Comparison of ENCODE assay signal across 8 mouse cellular contexts in the genomic region with DNA sequence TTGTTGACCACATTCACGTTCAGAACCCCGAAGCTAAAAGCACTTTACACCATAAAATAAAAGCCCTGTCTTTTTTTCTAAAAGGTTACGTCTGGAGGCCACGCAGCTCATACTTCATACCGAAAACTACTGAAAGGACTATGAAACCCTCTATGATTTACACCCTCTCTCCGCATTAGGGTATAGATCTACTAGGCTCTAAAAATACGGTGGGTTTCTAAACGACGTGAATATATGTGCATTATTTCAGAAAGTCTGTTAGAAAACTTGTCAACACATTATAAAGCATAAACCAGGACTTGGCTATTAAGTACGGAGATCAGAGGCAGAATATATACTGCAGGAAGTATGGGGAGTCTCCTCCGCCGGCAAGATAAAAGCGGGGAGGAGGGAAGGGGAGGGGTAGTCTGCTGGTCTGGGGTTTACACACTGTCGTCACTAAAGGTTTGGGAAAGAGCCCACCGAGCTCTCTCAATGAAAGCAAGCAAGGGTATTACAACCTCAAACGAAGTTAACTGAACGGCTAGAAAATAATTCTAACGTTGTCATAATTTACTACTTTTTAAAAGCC. TPM values are rescaled to one million over a fixed set of nuclear protein-coding genes. Genes with fewer than 3 reads are reported as not detected.
DNase-seq lines count a peak whose midpoint lies in the region; ATAC-seq and TF ChIP-seq lines count a peak whose summit lies in the region.

No protein-coding gene starts in this region.

- WGBS in lung, postnatal 0 days, result 2% methylated on average over 18 of the region's 18 CpGs
- WGBS in hindbrain, embryonic 10.5 days, result under 1% methylated on average over 18 of the region's 18 CpGs
- 4% methylated on average over 18 of the region's 18 CpGs for WGBS in kidney, adult 2 months

- H3K27me3 ChIP-seq in lung, postnatal 0 days (replicated peaks; ENCODE audit: insufficient read depth, low read length), result peaks cover 23% of the 10 kb centered on the region
- H3K27me3 ChIP-seq in hindbrain, embryonic 10.5 days (ENCODE audit: insufficient read depth, poor library complexity, severe bottlenecking), result peaks cover 55% of the 10 kb centered on the region
- peaks cover 18% of the 10 kb centered on the region for H3K27me3 ChIP-seq in kidney, adult 2 months (replicated peaks; ENCODE audit: control insufficient read depth, insufficient read depth, low read length)

- no peak overlapping the region for H3K4me2 ChIP-seq in lung, postnatal 0 days (replicated peaks; ENCODE audit: low read depth, low read length)

- ATAC-seq in lung, postnatal 0 days, result no peak

- no peak for TF ChIP-seq POLR2A in kidney, adult 2 months (IDR thresholded peaks at IDR 0.05; ENCODE audit: low read depth, low read length)

- no peak for DNase-seq in lung, postnatal 0 days (ENCODE audit: low spot score)
- no peak for DNase-seq in lung, postnatal 14 days
- peak; percentile 32 for DNase-seq in hindbrain, embryonic 10.5 days (ENCODE audit: low spot score)
- DNase-seq in mesoderm, embryonic 11.5 days (ENCODE audit: low read depth, low spot score), result peak; percentile 71
- DNase-seq in thymus, postnatal 36 days, result peak; percentile 31 to 51
- no peak for DNase-seq in kidney, postnatal 36 days
- DNase-seq in kidney, adult 2 months, result no peak
- DNase-seq in cerebellum, adult 11 months, result no peak

- no peak for TF ChIP-seq CTCF in lung, postnatal 0 days (IDR thresholded peaks at IDR 0.05)
- no peak for TF ChIP-seq CTCF in kidney, adult 2 months (conservative IDR thresholded peaks at IDR 0.05; ENCODE audit: insufficient read depth, insufficient read length, low read depth, low read length)

- H3K9ac ChIP-seq in lung, postnatal 0 days (replicated peaks; ENCODE audit: low read depth), result no peak overlapping the region

- peaks cover 3% of the 10 kb centered on the region; the same call in 1 of the 2 replicates for H3K4me1 ChIP-seq in lung, postnatal 0 days (ENCODE audit: insufficient read depth, low read depth, low read length)
- H3K4me1 ChIP-seq in hindbrain, embryonic 10.5 days (replicated peaks), result peaks cover 39% of the 10 kb centered on the region
- no peaks in the 10 kb centered on the region for H3K4me1 ChIP-seq in kidney, adult 2 months (ENCODE audit: control insufficient read depth, insufficient read depth, low read length)

- no peak for TF ChIP-seq EP300 in lung, postnatal 0 days (IDR thresholded peaks at IDR 0.05)

- H3K36me3 ChIP-seq in lung, postnatal 0 days (ENCODE audit: insufficient read depth, low read length), result no peaks in the 10 kb centered on the region
- H3K36me3 ChIP-seq in hindbrain, embryonic 10.5 days, result no peaks in the 10 kb centered on the region
- H3K36me3 ChIP-seq in kidney, adult 2 months (ENCODE audit: control insufficient read depth, insufficient read depth, low read length), result no peaks in the 10 kb centered on the region

- H3K4me3 ChIP-seq in lung, postnatal 0 days (ENCODE audit: low read depth, low read length), result 0 out of 2 replicates have a peak overlapping the region, but pooled peaks have one; percentile 5
- peak overlapping the region; percentile 79 for H3K4me3 ChIP-seq in hindbrain, embryonic 10.5 days
- H3K4me3 ChIP-seq in kidney, adult 2 months (ENCODE audit: insufficient read depth, low read depth, low read length), result no peak overlapping the region

- H3K9me3 ChIP-seq in lung, postnatal 0 days (ENCODE audit: low read length), result no peaks in the 10 kb centered on the region
- no peaks in the 10 kb centered on the region for H3K9me3 ChIP-seq in hindbrain, embryonic 10.5 days

- no peak overlapping the region for H3K27ac ChIP-seq in lung, postnatal 0 days (ENCODE audit: low read length)
- no peak overlapping the region for H3K27ac ChIP-seq in hindbrain, embryonic 10.5 days
- H3K27ac ChIP-seq in kidney, adult 2 months (ENCODE audit: insufficient read depth, low read depth, low read length), result no peak overlapping the region

RNA-seq across cellular contexts. Expression of gene A830031A19Rik, which starts 0.7 kb away (rescaled TPM):
- polyA plus RNA-seq in lung, postnatal 0 days (2015; fragmentation: Nextera tagmentation; extraction: Ambion mirVana), result not detected in 2 replicates
- not detected in 2 replicates for polyA plus RNA-seq in hindbrain, embryonic 10.5 days (2016; fragmentation: Nextera tagmentation; extraction: Ambion mirVana)
- not detected in 2 replicates for polyA plus RNA-seq in kidney, adult 2 months (2012; rRNA removed)

RNA-seq across cellular contexts. Expression of gene Bcl11a, which starts 3.8 kb away (rescaled TPM):
- 2.4 and 2.6 TPM in 2 replicates for polyA plus RNA-seq in lung, postnatal 0 days (2015; fragmentation: Nextera tagmentation; extraction: Ambion mirVana)
- 20.7 and 54.9 TPM in 2 replicates for polyA plus RNA-seq in hindbrain, embryonic 10.5 days (2016; fragmentation: Nextera tagmentation; extraction: Ambion mirVana)
- 0.14 and 0.72 TPM in 2 replicates for polyA plus RNA-seq in kidney, adult 2 months (2012; rRNA removed)

Comparison
In these comparisons a context has a peak if more than half of its experiments do, and no peak if none do; other contexts are left out.
1. DNase-seq: peak in hindbrain, embryonic 10.5 days (single experiment), mesoderm, embryonic 11.5 days (single experiment) and thymus, postnatal 36 days (2 of 2); none in lung, postnatal 0 days (single experiment), lung, postnatal 14 days (single experiment), kidney, postnatal 36 days (0 of 2), kidney, adult 2 months (single experiment) and cerebellum, adult 11 months (single experiment).